Mouse (Mus musculus) megakaryocyte, embryonic 14.5 days (primary cell): ENCODE measurements around the gene Serf2.

ENCODE experiments used
- FLI1 ChIP-seq: IDR thresholded peaks from 2 replicates; pipeline ENCODE4 v1.6.1; 2012; ENCODE audit warnings: low read length, inconsistent platforms, mixed read lengths
- GATA1 ChIP-seq: IDR thresholded peaks from 3 replicates; pipeline ENCODE4 v1.6.1; 2012; ENCODE audit warnings: mixed read lengths, low read length, inconsistent platforms, borderline replicate concordance

GRCm38 (mm10) chr2:121412843-121413386, 36.1 kb upstream of the Serf2 start:
- TF ChIP-seq GATA1 (no peak), FLI1 (no peak)
